ENCODE assay signal across 11 mouse cellular contexts in genomic region chr6:115915601-115916445, GRCm38 (mm10). TPM values are rescaled to one million over a fixed set of nuclear protein-coding genes. Genes with fewer than 3 reads are reported as not detected.
DNase-seq lines count a peak whose midpoint lies in the region; ATAC-seq and TF ChIP-seq lines count a peak whose summit lies in the region.
"Had no signal": no experiment of that assay in that cellular context is flagged by ENCODE, and none has a peak within 500 bp of the region (broad histone marks: within the 10 kb centered on the region; RNA-seq: fewer than 3 reads in every experiment).

No protein-coding gene starts in this region.

- intact Hi-C loops in heart, postnatal 14 days (cut with DNase I) = loop anchor here (2.0 kb wide), 1 partner anchor 45 kb away; no protein-coding TSS in a partner anchor

- no peaks in the 10 kb centered on the region for H3K27me3 ChIP-seq in hindbrain, postnatal 0 days (ENCODE audit: insufficient read depth, low read length)

- H3K9me3 ChIP-seq in hindbrain, postnatal 0 days (ENCODE audit: low read length) = no peaks in the 10 kb centered on the region

- 67% methylated on average over 17 of the region's 17 CpGs for WGBS in hindbrain, postnatal 0 days

- no peak overlapping the region for H3K4me3 ChIP-seq in cortical plate, adult 2 months (ENCODE audit: insufficient read depth, low read length)
- no peak overlapping the region for H3K4me3 ChIP-seq in hindbrain, postnatal 0 days (ENCODE audit: low read length)

- peak; percentile 58 to 74 for DNase-seq in heart, adult 18-20 months
- no peak for DNase-seq in heart, postnatal 14 days
- DNase-seq in brain, adult 2 months (ENCODE audit: low read depth, low spot score) = peak; percentile 95
- no peak for DNase-seq in hindbrain, postnatal 0 days (ENCODE audit: low spot score)
- no peak for DNase-seq in spleen, postnatal 10 days (ENCODE audit: low spot score in 2 of 2)
- no peak for DNase-seq in urinary bladder, postnatal 36 days (ENCODE audit: low spot score in 2 of 2)
- DNase-seq: adrenal gland, postnatal 36 days had no signal

- H3K36me3 ChIP-seq in hindbrain, postnatal 0 days (ENCODE audit: insufficient read depth, low read length) = 0 out of 2 replicates have a peak, but pooled peaks cover under 1% of the 10 kb centered on the region

- H3K27ac ChIP-seq in cortical plate, adult 2 months (ENCODE audit: insufficient read depth, low read length) = peak overlapping the region; percentile 89
- H3K27ac ChIP-seq in hindbrain, postnatal 0 days = peak overlapping the region; percentile 76

- peaks cover 20% of the 10 kb centered on the region for H3K4me1 ChIP-seq in cortical plate, adult 2 months (ENCODE audit: control insufficient read depth, insufficient read depth, low read length)
- peaks cover 17% of the 10 kb centered on the region for H3K4me1 ChIP-seq in hindbrain, postnatal 0 days (ENCODE audit: insufficient read depth, low read length)

- ATAC-seq in hindbrain, postnatal 0 days = no peak; the same call in 1 of the 2 replicates
- ATAC-seq in inflammation-experienced regulatory T-cells, adult 6 months = no peak

- no peak; the same call in 1 of the 2 replicates for TF ChIP-seq POLR2A in cortical plate, adult 2 months (IDR thresholded peaks at IDR 0.05; ENCODE audit: extremely low read depth, insufficient read depth, low read length)

- no peak overlapping the region for H3K4me2 ChIP-seq in hindbrain, postnatal 0 days (ENCODE audit: low read depth, low read length)

- no peak overlapping the region for H3K9ac ChIP-seq in hindbrain, postnatal 0 days (replicated peaks; ENCODE audit: low read length)

- no peak for TF ChIP-seq CTCF in cortical plate, adult 2 months (IDR thresholded peaks at IDR 0.05; ENCODE audit: extremely low read depth, insufficient read depth, low read length)
- TF ChIP-seq CTCF in hindbrain, postnatal 0 days (IDR thresholded peaks at IDR 0.05; ENCODE audit: low read depth) = no peak

RNA-seq across cellular contexts. Expression of gene Rho, which starts 15.7 kb away (rescaled TPM):
- total RNA-seq in heart, adult 18-20 months (2021) = not detected
- total RNA-seq in heart, postnatal 14 days (2021) = under 1 TPM; 0.07 to 0.12 TPM
- polyA plus RNA-seq in cortical plate, adult 2 months (2012; rRNA removed) = 0.84 and 0.91 TPM in 2 replicates
- total RNA-seq in hindbrain, postnatal 0 days (2014; rRNA removed) = 0.37 and 1.1 TPM in 2 replicates
- polyA plus RNA-seq in hindbrain, postnatal 0 days (2015; fragmentation: Nextera tagmentation; extraction: Ambion mirVana) = 0.08 and 0.09 TPM in 2 replicates
- under 1 TPM in 1 of 3 experiments, not detected in 2; 0.43 TPM for polyA plus RNA-seq in inflammation-experienced regulatory T-cells, adult 6 months (2017; shearing (Covaris generic))
- total RNA-seq: gastrocnemius, adult 8-10 months had no signal
- polyA plus RNA-seq: liver, embryonic 16.5 days had no signal

RNA-seq across cellular contexts. Expression of gene H1foo, which starts 28.9 kb away (rescaled TPM):
- not detected for total RNA-seq in heart, adult 18-20 months (2021)
- not detected for total RNA-seq in heart, postnatal 14 days (2021)
- not detected in 2 replicates for polyA plus RNA-seq in cortical plate, adult 2 months (2012; rRNA removed)
- 1.0 TPM in 1 of 2 replicates, not detected in the other for total RNA-seq in hindbrain, postnatal 0 days (2014; rRNA removed)
- not detected in 2 replicates for polyA plus RNA-seq in hindbrain, postnatal 0 days (2015; fragmentation: Nextera tagmentation; extraction: Ambion mirVana)
- not detected for polyA plus RNA-seq in inflammation-experienced regulatory T-cells, adult 6 months (2017; shearing (Covaris generic))
- total RNA-seq: adrenal gland, postnatal 36 days; gastrocnemius, adult 8-10 months had no signal
- polyA plus RNA-seq: liver, embryonic 16.5 days had no signal

Comparison
In these comparisons a context has a peak if more than half of its experiments do, and no peak if none do; other contexts are left out.
1. DNase-seq: peak in heart, adult 18-20 months (2 of 2) and brain, adult 2 months (single experiment); none in heart, postnatal 14 days (0 of 2), hindbrain, postnatal 0 days (single experiment), spleen, postnatal 10 days (0 of 2) and urinary bladder, postnatal 36 days (0 of 2).